Mouse (Mus musculus): ENCODE measurements around the gene Ube2o. TPM values are rescaled to one million over a fixed set of nuclear protein-coding genes. Genes with fewer than 3 reads are reported as not detected.
"Not testable (repeated sequence)": the region's sequence is repeated elsewhere in the genome, so short reads cannot be mapped to it uniquely, and the experiment has no call there.

Gene Ube2o
- total RNA-seq, 2 experiments from 2014 or later, result 136 to 140 TPM

GRCm38 (mm10) chr11:116504516-116504915 is 76.7 kb downstream of the Ube2o start:
- DNase-seq (ENCODE audit: extremely low spot score in 1 of 2, low spot score in 2 of 2), result no peak
- intact Hi-C loops (cut with DNase I), result no loop called here

DNA sequence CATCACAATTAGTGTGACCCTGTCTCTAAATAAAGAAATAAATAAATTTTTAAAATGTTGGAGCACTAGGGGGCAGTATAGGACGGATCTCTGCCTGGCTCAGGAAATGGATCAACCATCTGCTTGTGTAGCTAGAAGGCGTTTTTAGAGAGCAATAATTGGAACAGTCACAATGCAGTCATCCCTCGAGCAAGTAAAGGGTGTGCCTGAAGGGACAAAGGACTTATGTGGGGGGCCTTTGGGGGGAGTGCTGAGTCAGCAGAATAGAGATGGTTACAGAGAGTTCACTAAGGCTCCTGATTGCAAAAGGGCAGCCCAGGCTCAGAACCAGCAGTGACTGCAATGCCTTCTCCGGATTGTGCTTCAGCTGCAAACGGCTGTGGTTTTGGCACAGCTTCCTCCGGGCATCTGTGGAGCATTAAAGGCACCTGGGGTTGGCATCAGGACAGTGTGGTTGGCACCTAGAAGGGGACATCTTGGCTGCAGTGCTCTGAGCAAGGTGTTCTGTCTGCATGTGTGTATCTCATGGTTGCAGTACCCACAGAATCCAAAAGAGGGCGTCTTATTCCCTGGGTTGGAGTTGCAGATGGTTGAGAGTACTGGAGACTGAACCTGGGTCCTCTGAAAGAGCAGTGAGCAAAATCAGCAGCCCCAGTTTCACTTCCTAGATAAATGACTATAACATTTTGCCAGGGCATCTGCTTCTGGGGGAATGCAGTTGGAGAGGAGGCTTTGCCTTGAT is 80.1 kb downstream of the Ube2o start:
- no peak for DNase-seq (ENCODE audit: extremely low spot score in 1 of 2, low spot score in 2 of 2)
- intact Hi-C loops (cut with DNase I), result no loop called here

GRCm38 (mm10) chr11:116499018-116499417 is 82.2 kb downstream of the Ube2o start:
- intact Hi-C loops (cut with DNase I), result loop anchor here (5.0 to 10.0 kb wide), 3 partner anchors 33 to 316 kb away; partner anchors contain the start of genes Rhbdf2 and Sphk1
- DNase-seq (ENCODE audit: extremely low spot score in 1 of 2, low spot score in 2 of 2), result no peak

DNA sequence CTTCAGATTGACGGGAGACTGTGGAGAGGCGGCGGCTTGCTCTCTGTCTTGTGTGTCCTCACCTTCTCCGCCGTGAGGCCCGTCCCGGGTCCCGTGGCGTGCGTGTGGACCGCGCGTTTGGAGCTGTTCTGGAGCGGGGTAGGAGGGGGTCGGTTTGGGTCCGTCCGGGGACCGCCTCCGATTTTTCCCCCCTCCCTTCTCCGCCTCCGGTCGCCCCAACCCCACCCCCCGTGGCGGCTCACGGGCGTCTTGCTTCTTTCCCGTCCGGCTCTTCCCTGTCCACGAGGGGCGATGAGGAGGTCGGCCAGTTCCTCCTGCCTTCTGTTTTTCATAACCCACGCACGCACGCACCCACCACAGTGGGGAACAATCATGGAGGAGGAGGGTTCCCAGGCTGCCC is 82.7 kb downstream of the Ube2o start:
- intact Hi-C loops (cut with DNase I), result loop anchor here (5.0 to 10.0 kb wide), 3 partner anchors 34 to 316 kb away; partner anchors contain the start of genes Rhbdf2 and Sphk1
- DNase-seq (ENCODE audit: extremely low spot score in 1 of 2, low spot score in 2 of 2), result peak in 1 of 2 experiments; percentile 49

DNA sequence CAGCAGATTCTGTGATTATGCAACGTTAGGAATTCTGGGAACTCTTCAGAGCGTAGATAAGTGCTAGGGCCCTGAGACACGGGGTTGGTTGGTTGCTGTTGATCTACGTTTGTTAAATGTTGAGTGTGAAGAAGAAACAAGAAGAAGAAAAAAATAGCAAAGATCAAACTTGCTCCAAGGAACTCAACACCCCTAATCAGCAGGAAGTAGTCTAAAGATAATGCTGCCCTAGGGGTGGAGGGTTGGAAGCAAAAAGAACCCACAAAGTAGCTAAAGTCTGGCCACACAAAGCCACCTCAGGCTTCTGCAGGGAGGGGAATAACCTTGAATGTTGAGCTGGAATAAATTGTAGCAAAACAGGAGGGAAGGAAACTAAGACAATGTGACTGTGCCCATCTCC is 83.9 kb downstream of the Ube2o start:
- intact Hi-C loops (cut with DNase I), result loop anchor here (5.0 to 10.0 kb wide), 3 partner anchors 35 to 317 kb away; partner anchors contain the start of genes Rhbdf2 and Sphk1
- DNase-seq (ENCODE audit: extremely low spot score in 1 of 2, low spot score in 2 of 2), result no peak

DNA sequence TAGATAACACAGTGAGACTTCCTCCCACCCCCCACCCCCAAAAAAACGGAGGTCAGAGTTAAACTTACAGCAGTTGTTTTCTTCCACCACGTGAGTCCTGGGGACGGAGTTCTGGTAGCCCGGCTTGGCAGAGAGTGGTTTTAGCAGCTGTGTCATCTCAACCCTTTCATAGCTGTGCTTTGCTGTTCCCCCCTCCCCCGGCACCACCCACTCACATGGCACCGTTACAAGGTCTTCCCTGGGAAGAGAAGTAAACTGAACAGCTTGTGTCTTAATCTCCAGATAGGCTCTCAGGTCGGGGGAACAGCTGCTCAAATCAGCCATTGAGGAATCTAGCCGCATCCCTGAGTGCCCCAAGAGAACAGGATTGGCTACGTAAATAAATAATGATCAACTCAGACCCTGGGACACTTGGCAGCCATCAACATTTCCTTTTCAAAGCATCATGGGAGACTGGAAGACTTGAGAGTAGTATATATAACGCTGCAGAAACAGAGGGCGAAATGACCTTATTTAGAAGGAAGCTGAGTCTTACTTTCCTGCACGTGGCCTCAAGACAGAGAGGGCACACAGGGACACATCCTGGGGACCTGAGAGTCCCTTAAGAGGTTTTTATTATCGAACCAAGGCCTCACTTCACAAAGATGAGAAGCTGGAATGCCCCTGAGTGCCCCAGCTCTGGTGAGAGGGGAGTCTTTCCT is 86.6 kb downstream of the Ube2o start:
- DNase-seq (ENCODE audit: extremely low spot score in 1 of 2, low spot score in 2 of 2), result peak; percentile 52 to 87
- intact Hi-C loops (cut with DNase I), result loop anchor here (5.0 to 10.0 kb wide), 3 partner anchors 38 to 320 kb away; partner anchors contain the start of genes Rhbdf2 and Sphk1

GRCm38 (mm10) chr11:116493795-116494252 is 87.4 kb downstream of the Ube2o start, which contains the start of gene Prpsap1:
Gene Prpsap1, minus strand, starts transcription at chr11:116494202.
- DNase-seq (ENCODE audit: extremely low spot score in 1 of 2, low spot score in 2 of 2), result peak in 1 of 2 experiments; percentile 56
- intact Hi-C loops (cut with DNase I), result loop anchor here (10.0 kb wide), 2 partner anchors 131 to 321 kb away; partner anchors contain the start of gene Rhbdf2

GRCm38 (mm10) chr11:116493191-116493590 is 88.1 kb downstream of the Ube2o start:
- intact Hi-C loops (cut with DNase I), result loop anchor here (10.0 kb wide), 2 partner anchors 132 to 322 kb away; partner anchors contain the start of gene Rhbdf2
- DNase-seq (ENCODE audit: extremely low spot score in 1 of 2, low spot score in 2 of 2), result no peak

- intact Hi-C loops (cut with DNase I), result loop anchor here (10.0 kb wide), 2 partner anchors 132 to 322 kb away; partner anchors contain the start of gene Rhbdf2
- DNase-seq (ENCODE audit: extremely low spot score in 1 of 2, low spot score in 2 of 2), result not testable (repeated sequence)
Observed at GRCm38 (mm10) chr11:116492507-116492906, 88.7 kb downstream of the Ube2o start.

GRCm38 (mm10) chr11:116491338-116491737 is 89.9 kb downstream of the Ube2o start:
- intact Hi-C loops (cut with DNase I), result loop anchor here (10.0 kb wide), 2 partner anchors 133 to 323 kb away; partner anchors contain the start of gene Rhbdf2
- no peak for DNase-seq (ENCODE audit: extremely low spot score in 1 of 2, low spot score in 2 of 2)

DNA sequence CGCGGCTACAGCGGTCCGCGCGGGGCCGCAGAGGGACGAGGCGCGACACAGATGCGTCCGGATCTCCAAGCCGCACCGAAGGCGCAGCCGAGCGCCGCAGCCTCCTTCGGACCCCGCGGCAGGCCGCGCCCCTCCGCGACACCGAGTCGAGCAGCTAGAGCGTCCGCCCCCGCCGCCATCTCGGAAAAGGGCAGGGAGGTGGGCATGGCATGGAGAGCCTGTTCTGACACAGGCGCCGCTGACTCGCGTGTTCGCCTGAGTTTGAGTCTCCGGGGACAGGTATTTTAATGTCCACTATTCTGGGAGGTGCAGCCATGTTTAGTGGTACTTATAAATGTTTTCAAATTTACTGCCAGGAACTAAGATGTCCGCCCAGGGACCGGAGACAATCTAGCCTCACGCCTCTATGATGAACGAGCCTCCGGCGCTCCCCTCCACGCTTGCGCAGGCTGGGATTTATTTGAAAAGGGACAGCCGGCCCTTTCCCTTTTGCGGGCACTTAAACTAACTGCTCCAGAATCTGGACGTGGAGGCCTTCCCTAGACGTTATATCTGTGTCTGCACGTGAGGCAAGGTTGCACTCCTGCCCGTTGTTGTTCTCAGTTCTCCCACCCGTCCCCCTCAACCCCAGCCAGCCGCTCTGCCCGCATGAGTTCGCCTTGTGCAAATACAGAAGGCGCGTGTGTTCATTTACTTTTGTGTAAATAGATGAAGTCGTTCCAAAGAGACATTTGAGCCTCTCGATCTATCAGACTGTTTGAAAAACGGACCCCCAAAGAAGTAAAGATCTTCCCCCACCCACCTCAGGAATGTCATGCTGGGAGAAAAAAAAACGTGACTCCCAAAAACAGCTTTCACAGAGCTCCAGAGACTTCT is 90.8 kb downstream of the Ube2o start:
- peak; percentile 77 to 94 for DNase-seq (ENCODE audit: extremely low spot score in 1 of 2, low spot score in 2 of 2)
- intact Hi-C loops (cut with DNase I), result loop anchor here (10.0 kb wide), 2 partner anchors 134 to 324 kb away; partner anchors contain the start of gene Rhbdf2

DNA sequence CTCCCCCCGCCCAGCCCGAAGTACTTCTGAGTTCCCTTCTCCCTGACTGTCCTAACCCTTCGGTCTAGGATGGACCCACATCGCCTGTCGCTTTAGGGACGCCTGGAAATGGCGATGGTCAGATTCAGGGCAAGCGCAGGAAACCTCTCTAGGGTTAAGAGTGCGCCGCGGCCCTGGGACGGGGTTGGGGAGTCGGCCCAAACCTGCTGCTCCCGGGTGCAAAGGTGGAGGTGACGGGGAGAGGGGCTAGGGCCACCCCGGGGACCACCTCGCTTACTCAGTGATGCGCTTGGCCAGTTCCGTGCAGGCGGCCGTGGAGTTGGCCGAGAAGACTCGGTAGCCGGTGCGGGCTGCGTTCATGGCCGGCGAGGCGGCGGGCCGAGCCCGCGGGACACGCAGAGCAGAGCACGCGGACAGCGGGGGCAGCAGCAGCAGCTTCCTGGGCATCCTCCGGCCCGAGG is 91.4 kb downstream of the Ube2o start:
- DNase-seq (ENCODE audit: extremely low spot score in 1 of 2, low spot score in 2 of 2), result no peak
- intact Hi-C loops (cut with DNase I), result loop anchor here (10.0 kb wide), 2 partner anchors 135 to 325 kb away; partner anchors contain the start of gene Rhbdf2

DNA sequence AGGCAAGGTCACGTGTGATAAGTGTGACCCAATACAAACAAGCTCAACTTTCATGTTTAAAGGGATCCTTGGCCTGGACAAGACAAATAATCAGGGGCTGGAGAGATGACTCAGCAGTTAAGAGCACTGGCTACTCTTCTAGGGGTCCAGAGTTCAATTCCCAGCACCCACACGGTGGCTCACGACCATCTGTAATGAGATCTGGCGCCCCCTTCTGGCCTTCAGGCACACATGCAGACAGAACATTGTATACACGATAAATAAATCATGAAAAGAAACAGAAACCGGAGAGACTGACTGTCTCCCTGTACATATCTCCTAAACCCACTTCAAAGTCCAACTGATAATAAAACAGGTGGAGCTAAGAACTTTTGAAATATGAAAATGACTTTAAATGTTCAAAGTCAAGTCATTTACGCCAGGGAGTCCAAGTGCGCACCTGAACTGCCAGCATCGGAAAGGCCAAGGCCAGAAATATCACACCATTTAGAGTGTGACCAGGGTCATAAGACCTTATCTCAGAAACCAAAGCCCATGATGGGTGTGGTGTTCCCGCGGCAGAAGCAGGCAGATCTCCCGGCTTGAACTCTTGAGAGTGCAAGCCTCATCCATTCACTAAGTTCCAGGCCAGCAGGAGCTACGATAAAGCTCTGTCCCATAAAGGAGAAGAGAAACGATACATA is 92.4 kb downstream of the Ube2o start:
- intact Hi-C loops (cut with DNase I), result no loop called here
- no peak for DNase-seq (ENCODE audit: extremely low spot score in 1 of 2, low spot score in 2 of 2)

DNA sequence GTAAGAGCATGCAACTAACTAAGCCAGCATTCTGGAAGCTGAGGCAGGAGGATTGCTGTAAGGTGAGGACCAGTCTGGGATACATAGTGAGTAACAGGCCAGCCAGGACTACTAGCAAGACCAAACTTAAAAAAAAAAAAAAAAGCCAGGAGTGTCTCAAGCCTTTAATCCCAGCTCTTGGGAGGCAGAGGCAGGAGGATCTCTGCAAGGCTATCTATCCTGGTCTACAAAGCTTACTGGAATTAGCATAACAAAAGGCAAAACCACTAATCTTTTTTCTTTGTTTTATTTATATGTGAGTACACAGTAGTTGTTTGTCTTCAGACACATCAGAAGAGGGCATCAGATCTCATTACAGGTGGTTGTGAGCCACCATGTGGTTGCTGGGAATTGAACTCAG is 93.0 kb downstream of the Ube2o start:
- intact Hi-C loops (cut with DNase I), result no loop called here
- no peak for DNase-seq (ENCODE audit: extremely low spot score in 1 of 2, low spot score in 2 of 2)
